Mouse (Mus musculus) heart, postnatal 25 days (tissue): ENCODE measurements around the gene 1500015O10Rik. TPM values are rescaled to one million over a fixed set of nuclear protein-coding genes. Genes with fewer than 3 reads are reported as not detected.

Source experiments
- DNase-seq: peaks from one replicate; pipeline ENCODE4 v3.0.0; 2022; ENCODE audit warnings: low spot score
- intact Hi-C: fragments of 180-260 bp; cut with DNase I; formaldehyde crosslinking; loops from one replicate; pipeline ENCODE4 v1.15.1; 2025
- total RNA-seq, 2 experiments: library from RNA; stranded (reverse); gene quantifications; 2 replicates each; pipeline ENCODE4 v1.2.3; 2021

The 1500015O10Rik gene
- 1 to 10 TPM; 2.8 to 4.1 TPM for total RNA-seq

DNA sequence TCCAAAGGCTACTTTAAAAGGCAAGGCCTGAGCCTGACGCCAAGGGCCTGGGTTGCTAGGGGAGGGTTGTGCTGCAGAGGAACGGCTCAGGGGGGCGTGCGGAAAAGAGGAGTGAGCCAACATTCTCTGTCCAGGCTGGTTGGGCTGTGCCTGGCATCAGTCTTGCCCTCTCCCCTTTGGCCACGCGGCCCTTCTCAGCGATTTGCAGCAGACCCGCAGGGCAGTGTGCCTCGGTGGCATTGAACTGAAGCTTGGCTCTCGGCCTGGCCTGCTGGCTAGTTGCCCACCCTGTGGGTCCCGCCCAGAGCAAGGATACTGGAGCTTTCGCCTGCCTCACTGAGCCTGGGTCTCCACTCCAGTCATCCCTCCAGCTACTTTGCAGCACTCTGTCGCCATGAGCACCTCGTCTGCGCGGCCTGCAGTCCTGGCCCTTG lies at the start of gene 1500015O10Rik:
1500015O10Rik (plus strand) TSS at position 112 of the 434 bp plus-strand sequence.
- DNase-seq, result peak; percentile 26
- intact Hi-C loops, result no loop called here

DNA sequence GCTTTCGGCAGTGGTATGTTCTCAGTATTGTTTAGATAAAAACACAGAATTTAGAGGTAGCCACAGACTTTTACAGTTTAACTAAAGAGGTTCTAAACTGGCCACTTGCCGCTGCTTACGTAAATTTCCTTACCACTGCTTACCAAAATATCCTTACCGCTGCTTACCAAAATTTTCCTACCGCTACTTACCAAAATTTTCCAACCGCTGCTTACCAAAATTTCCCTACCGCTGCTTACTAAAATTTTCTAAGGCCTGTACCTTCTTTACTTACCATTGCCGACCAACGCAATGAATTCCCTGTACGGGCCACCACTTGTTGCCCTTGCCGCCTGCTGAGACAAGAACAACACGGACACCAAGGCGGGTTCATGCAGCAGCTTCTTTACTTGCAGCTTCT lies 40.4 kb upstream of the 1500015O10Rik start:
- intact Hi-C loops, result no loop called here

DNA sequence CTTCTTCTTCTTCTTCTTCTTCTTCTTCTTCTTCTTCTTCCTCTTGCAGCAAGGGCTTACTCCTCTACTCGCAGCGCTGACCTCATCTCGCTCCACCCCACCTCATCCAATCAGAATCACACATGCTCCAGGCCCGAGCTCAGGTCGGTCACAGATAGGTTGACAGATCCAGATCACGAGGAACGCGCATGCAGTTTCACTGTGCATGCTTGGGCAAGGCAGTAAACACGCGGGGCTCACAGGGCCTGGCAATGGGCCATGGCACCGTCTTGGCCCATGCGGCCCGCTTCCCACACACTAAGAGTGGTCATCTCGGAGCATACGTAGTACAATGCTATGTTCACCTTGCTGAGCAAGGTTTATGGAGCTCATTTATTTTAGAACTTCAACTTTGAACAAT lies 39.9 kb upstream of the 1500015O10Rik start:
- intact Hi-C loops, result no loop called here

More for the DNA sequence above, 40.4 kb upstream of the 1500015O10Rik start:
- DNase-seq, result no peak

DNA sequence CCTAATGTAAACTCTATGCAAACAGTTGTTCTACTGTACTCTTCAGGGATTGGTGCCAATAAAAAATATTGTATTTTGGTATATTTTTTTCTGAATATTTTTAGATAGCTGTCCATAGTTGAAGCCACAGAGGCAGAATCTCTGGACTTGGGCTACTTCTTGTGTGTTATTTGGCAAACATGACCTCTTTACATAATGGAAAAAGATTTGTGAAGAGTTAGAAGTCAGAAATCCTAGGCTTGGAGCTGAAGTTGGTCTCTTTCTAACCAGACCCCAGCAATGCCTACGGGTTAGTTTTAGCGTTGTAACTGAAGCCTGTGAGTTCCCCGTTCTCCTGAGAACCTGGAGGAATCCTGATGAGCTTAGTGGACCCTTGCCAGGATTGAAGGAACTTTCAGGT lies 36.3 kb upstream of the 1500015O10Rik start:
- intact Hi-C loops, result no loop called here
- DNase-seq, result no peak

More for the DNA sequence above, 39.9 kb upstream of the 1500015O10Rik start:
- no peak for DNase-seq

DNA sequence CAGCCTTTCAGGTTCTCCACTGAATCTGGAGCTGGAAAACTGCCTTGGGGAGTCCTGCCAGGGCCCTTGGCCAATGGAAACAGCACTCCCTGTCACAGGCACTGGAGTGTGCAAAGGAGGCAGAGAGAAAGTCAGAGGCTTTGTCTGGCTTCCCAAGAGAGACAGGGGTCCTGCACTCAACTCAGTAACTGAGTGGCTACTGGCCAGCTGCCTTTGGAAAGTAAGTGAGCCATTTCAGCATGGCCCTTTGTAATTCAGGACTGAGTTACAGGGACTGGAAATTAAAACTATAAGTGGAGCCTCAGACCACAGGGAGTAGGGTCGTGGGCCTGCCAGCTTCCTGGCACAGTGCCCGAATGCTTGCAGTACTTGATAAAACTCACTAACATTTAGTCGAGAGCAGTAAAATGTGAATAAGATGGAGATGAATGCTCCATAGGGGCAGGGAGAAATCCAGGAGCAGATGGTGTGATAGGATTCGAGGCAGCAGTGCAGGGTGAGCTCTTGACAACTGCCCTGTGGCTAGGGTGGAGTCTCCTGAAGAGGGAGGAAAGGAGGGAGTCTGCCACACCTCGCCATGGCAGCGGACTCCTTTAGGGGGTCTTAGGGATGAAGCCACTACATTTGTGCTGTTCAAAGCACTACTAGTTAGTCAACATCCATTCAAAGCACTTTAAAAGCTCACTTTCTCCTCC lies 35.4 kb upstream of the 1500015O10Rik start:
- peak; percentile 87 for DNase-seq
- intact Hi-C loops, result no loop called here

DNA sequence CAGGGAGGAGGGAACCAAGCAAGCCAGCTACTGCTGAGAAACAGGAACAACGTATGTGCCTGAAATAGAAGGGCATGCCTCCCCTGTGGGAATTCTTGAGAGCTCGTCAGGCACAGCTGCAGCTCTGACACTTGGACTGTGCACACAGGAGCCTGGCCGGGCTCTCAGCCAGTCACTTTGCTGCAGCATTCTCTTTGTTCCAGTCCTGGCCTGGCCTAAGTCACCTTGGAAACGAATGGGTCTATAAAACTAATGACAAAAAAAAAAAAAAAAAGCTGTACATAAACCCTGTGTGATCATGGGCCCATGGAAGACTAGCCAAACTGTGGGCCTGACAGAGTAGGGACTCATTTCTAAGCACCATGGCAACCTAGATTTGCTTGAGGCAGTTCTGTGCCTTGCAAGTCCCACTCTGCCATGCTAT lies 31.8 kb upstream of the 1500015O10Rik start:
- intact Hi-C loops, result no loop called here
- DNase-seq, result peak; percentile 5

DNA sequence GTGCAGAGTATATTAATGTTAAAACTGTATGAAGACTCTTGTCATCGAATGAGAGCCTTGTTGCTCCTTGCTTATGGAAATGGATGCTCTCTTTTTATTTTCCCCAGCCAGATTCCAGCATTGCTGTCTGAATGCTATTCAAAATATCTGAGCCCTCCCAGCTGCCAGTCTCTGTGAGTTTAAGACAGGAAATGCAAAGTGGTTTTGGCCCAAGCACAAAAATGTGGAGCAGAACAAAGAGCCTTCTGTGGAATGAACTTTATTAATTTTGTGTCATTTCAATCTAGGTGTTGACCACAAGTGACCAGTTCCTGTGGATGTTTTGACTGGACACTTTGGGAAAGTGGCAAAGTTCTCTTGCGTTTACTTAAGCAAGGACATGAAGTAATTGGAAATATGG lies 15.6 kb upstream of the 1500015O10Rik start:
- no peak for DNase-seq
- intact Hi-C loops, result no loop called here

DNA sequence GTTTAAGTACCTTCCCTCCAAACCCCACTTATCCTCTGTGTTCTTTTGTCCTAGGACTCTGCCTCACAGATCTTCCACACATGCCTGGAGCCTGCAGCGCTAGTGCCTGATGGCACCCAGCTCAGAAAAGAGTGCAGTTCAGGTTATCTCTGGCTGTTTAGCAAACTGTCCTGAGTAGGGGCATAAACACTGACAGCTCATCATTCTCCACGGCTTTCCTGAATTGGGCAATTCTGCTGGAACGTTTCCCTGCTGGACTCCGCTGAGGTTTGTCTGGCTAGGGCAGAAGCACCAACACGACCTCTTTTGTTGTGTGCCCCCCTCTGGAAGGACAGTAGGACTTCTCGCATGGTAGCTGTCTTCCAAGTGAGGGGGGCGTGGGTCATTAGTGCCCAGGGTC lies 12.4 kb upstream of the 1500015O10Rik start:
- intact Hi-C loops, result no loop called here
- no peak for DNase-seq

DNA sequence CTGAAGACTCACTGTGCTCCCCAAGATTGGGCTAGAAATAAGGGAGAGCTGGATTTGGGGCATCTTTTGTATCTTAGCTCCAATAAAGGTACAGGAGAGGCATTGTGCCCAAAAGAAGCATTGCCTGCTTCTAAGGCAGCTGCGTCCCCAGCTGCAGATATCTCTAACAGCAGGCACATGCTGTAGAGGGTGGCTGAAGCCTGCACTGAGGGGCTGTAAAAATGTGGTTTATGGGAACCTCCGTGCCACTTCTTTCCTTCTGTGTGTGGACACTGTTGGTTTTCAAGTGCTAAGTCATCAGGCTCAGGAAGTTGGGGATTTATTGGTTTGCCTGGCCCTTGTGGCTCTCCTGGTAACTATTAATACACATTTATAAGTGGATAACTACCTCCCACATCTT lies 11.6 kb upstream of the 1500015O10Rik start:
- DNase-seq, result no peak
- intact Hi-C loops, result no loop called here

DNA sequence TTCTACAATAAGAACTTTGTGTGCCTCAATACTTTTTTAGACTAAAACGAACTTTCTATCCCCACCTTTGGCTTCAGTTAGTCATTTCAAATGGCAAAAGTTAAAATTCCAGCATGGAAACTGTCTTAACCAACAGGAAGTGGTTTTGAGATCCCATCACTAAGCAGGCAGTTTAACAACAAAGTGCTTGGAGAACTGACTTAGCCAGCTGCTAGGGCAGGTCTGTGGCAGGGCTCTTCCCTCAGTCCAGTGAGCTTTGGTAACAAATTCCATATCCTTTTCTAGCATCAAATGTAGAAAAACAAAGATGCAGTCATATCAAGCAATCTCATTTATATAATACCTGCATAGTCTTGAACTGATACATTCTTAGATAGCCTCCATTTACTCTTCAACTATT lies 7.9 kb upstream of the 1500015O10Rik start:
- DNase-seq, result no peak
- intact Hi-C loops, result no loop called here

DNA sequence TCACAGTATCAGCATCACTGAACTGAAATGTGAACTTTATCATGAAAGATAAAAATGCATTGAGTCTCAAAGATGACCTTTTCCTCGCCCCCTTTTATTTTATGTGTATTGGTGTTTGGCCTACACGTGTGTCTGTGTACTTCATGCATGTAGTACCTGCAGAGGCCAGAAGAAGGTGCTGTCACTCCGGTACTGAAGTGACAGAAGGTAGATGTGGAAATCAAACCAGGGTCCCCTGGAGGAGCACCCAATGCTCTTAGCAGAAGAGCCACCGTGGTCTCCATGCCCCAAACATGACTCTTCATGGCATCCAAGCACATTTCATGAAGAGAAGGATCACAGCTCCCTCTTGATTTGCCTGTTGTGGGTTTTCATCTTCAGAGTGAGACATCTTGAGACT lies 1.7 kb downstream of the 1500015O10Rik start:
- intact Hi-C loops, result no loop called here

DNA sequence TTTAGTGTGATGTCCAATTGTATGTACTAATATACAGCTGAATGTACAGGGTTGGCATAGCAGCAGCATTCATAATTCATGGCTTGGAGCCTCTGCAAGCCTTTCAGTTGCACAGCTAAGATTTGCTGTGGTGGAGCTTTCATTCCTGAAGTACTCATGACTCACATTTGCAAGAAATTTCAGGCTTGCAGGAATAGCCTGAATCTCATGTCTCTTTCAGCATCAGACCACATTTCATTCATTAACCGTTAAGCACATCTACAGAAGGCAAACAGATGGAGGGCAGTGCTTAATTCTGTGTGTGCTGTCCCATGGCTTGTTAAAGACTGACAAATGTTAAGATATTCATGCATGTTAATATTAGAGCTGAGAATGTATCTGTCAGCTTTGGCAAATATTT lies 2.3 kb downstream of the 1500015O10Rik start:
- intact Hi-C loops, result no loop called here
- no peak for DNase-seq

More for the DNA sequence above, 1.7 kb downstream of the 1500015O10Rik start:
- DNase-seq, result no peak

DNA sequence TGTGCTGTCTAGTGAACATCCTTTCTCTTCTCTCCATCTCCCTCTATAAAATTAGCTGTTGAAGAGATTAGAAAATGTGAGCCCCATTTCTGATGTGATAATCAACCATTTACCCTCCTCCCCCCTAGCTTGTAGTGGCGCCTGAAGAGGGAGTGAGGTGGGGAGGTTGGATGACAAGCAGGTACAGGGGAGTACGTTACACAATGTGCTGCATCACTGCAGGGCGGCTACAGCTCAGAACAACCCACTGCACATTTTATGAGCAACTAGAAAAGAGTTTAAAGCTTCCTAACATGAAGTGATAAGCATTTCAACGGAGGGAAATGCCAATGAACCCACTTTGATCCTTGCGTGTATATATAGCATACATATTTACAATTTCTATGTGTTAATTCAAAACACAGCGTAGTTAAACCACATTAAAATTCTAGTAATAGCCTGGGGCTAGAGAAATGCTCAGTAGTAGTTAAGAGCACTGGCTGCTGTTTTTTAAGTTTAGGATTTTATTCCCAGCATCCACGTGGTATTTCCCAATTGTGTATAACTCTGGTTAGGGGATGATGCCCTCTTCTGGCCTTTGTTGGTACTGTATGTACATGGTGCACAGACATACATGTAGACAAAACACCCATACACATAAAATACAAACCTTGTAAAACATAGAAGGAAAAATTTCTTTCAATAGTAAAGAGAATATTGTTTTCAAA lies 7.6 kb downstream of the 1500015O10Rik start:
- intact Hi-C loops, result loop anchor here (1.0 kb wide), 1 partner anchor 439 kb away; no protein-coding TSS in a partner anchor
- no peak for DNase-seq

DNA sequence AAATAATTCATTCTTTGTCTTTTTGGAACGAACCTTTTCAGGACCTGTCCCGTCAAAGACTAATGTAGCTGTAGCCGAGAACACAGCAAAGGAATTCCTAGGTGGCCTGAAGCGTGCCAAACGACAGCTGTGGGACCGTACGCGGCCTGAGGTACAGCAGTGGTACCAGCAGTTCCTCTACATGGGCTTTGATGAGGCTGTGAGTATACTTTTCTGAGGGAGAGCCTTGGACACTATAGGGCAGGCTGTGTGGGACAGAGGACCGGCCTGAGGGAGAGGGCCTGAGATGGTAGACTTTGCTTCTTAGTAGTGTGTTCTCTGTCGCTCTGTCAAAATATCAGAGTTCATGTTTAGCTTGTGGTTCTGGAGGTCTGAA lies 8.1 kb downstream of the 1500015O10Rik start:
- intact Hi-C loops, result loop anchor here (1.0 kb wide), 1 partner anchor 439 kb away; no protein-coding TSS in a partner anchor
- no peak for DNase-seq

DNA sequence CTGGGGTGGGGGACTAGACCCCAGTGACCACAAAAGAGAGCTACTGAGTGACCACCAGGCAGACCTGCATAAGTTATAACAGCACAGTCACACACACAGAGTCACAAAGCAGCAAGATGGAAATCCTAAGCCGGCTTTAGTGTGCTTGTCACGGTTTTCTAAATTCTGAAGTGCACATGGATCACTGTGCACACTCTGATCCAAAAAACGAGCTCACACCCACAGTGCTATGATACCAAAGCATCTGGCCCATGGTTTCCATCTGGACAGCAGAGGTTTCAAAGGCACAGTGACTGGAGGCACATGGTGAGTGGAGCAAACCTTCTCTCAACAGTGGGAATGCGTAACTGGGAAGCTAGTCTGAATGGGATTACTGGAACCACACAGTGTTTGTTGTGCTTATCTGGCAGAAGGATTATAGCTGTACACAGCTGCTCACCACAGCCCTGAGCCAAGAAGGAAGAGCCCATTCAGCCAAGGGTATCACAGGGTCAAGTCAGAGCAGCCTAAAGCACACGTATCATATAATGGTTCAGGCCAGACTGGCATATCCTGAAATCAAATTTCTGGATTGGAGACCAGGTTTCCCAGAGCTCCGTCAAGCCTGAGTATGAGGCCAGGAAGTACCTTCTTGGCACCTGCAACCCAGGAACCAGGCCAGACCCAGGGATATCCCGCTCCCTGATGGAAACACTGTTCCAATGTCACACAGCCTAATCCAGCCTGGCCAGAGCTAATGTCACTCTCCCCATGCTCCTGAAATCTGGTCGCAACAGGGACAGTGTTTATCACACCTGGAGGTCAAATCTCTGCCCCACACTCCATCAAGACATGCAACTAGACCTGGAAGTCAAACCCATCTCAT lies 24.3 kb downstream of the 1500015O10Rik start:
- intact Hi-C loops, result no loop called here
- DNase-seq, result no peak

DNA sequence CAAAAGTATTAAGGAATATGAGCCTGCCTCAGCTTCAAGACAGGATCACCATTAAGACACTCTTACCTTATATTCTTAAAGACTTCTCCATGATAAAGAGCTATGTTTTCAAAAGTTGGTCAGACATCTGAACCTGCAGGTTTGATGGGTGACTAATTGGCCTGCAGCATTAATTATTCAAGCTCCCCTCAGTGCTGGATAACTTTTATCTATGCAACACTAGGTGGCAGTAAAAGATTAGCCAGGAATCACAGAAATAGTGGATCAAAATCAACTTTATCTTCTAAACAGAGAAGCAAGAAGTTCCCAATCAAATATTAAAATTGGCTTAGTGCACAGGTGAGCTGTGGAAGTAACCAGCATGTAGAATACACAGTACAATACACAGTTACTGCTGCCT lies 29.7 kb downstream of the 1500015O10Rik start:
- intact Hi-C loops, result loop anchor here (2.0 to 5.0 kb wide), 3 partner anchors 67 to 281 kb away; partner anchors contain the start of gene Uxs1
- DNase-seq, result no peak

DNA sequence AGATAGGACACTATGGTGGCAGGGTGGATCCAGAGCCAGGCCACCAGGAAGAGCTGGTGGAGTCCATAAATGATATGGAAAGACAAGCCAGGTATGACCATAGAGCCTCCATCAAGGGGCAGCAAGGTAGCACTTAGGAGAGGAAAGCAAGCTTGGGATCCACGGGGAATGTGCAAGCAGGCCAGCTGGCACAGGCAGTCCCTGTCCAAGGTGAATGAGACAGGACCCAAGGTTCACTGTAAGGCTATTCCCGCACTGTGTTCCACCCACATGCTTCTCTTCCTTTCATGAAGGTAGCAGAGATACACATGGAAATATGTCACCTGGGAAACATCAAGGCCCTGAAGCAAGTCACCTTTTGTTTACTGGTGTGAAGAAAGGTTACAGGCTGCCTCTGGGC lies 34.1 kb downstream of the 1500015O10Rik start:
- no peak for DNase-seq
- intact Hi-C loops, result loop anchor here (5.0 kb wide), 2 partner anchors 63 to 133 kb away; partner anchors contain the start of gene Uxs1

DNA sequence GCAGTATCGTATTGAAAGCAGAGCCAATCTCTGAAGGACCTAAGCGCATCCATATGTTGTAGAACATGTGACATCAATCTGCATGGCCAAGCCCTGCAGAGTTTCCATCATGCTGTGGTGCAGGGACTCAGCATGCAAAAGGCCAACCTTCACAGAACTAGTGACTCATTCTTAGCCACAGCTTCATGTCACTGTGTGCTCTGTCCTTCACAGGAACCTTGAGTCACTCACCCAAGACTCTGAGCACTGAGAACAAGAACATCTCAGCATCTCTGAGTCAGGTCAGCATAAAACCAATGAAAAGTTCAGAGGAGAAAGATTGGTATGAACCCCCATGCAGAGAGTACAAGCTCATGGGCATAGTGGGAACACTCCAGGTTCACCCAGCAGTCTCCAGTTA lies 35.9 kb downstream of the 1500015O10Rik start:
- intact Hi-C loops, result no loop called here
- no peak for DNase-seq

DNA sequence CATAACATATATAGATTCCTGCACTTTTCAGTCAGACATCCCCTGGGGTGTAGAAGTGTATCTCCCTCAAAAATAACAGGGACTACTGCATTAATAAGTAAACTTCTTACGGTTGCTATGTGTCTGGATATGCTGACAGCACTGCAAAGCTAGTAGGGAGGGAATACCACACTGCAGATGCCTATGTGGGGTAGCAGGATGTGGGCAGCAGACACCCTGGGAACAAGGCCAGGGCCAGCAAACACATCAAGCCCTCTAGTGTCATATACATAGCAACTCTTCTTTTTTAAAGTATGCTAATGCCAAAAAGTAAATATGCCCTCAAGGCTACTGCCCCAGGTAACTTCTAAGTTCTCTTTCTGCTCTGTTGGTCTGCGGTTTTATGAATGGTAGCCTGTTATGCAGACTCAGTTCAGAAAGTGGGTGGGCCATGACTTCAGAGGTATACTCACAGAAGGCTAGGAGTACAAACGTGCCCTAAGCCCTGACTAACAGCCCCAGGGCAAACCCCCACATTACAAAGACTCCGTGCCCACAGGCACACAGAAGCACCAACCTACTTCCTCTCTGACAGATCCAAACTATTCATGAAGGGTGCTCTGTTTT lies 38.1 kb downstream of the 1500015O10Rik start:
- no peak for DNase-seq
- intact Hi-C loops, result no loop called here

DNA sequence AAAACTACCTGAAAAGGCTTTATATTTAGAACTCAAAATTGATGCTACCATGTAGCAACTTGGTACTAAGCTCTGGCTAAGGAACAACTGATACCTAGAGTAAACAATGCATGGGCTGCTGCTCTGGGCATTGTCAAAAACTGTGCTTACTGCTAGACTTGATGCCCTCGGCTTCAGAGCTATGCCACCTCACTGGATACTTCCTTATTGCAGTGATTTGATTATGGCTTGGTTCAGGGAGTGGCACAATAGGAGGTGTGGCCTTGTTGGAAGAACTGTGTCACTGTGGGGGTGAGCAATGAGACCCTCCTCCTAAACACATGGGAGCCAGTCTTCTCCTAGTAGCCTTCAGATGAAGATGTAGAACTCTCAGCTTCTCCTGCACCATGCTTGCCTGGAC lies 38.9 kb downstream of the 1500015O10Rik start:
- no peak for DNase-seq
- intact Hi-C loops, result no loop called here
